ENCODE assay signal across 14 mouse cellular contexts in genomic region chrX:164427295-164427694, GRCm38 (mm10). TPM values are rescaled to one million over a fixed set of nuclear protein-coding genes. Genes with fewer than 3 reads are reported as not detected.
"Had no signal": no experiment of that assay in that cellular context is flagged by ENCODE, and none has a peak within 500 bp of the region (broad histone marks: within the 10 kb centered on the region; RNA-seq: fewer than 3 reads in every experiment).

No protein-coding gene starts in this region.

- H3K4me1 ChIP-seq: kidney, embryonic 15.5 days; limb, embryonic 13.5 days; midbrain, embryonic 10.5 days; midbrain, embryonic 15.5 days; neural tube, embryonic 13.5 days had no signal

- DNase-seq: kidney, postnatal 25 days; layer of hippocampus, postnatal 36 days; left cerebral cortex, postnatal 4 days; lung, adult 18-20 months; retina, postnatal 1 day; thymus, postnatal 14 days had no signal

- H3K36me3 ChIP-seq: midbrain, embryonic 15.5 days had no signal

- H3K4me3 ChIP-seq: kidney, embryonic 15.5 days; limb, embryonic 13.5 days; midbrain, embryonic 10.5 days; midbrain, embryonic 15.5 days; neural tube, embryonic 13.5 days had no signal

- H3K9ac ChIP-seq: kidney, embryonic 15.5 days; limb, embryonic 13.5 days; liver, embryonic 14.5 days; midbrain, embryonic 15.5 days; neural tube, embryonic 13.5 days had no signal

- H3K27me3 ChIP-seq: midbrain, embryonic 15.5 days had no signal

- H3K9me3 ChIP-seq: kidney, embryonic 15.5 days; limb, embryonic 13.5 days; midbrain, embryonic 10.5 days; midbrain, embryonic 15.5 days; neural tube, embryonic 13.5 days had no signal

- H3K4me2 ChIP-seq: kidney, embryonic 15.5 days; limb, embryonic 13.5 days; midbrain, embryonic 15.5 days; neural tube, embryonic 13.5 days had no signal

- ATAC-seq: midbrain, embryonic 15.5 days had no signal

- H3K27ac ChIP-seq: kidney, embryonic 15.5 days; limb, embryonic 13.5 days; liver, embryonic 14.5 days; midbrain, embryonic 10.5 days; midbrain, embryonic 15.5 days; neural tube, embryonic 13.5 days had no signal

RNA-seq across cellular contexts. Expression of gene Asb11, which starts 9.5 kb away (rescaled TPM):
- total RNA-seq: monocyte, adult 5-6 weeks had no signal
- polyA plus RNA-seq: kidney, embryonic 15.5 days; limb, embryonic 13.5 days; liver, adult 2 months; midbrain, embryonic 10.5 days; midbrain, embryonic 15.5 days; neural tube, embryonic 13.5 days had no signal

RNA-seq across cellular contexts. Expression of gene Vegfd, which starts 54.1 kb away (rescaled TPM):
- total RNA-seq: monocyte, adult 5-6 weeks had no signal
